Mouse (Mus musculus): ENCODE results near the gene Abhd12. TPM values are rescaled to one million over a fixed set of nuclear protein-coding genes. Genes with fewer than 3 reads are reported as not detected.

Gene Abhd12
- polyA plus RNA-seq, 1 experiment from 2014 or later = 127 TPM

DNA sequence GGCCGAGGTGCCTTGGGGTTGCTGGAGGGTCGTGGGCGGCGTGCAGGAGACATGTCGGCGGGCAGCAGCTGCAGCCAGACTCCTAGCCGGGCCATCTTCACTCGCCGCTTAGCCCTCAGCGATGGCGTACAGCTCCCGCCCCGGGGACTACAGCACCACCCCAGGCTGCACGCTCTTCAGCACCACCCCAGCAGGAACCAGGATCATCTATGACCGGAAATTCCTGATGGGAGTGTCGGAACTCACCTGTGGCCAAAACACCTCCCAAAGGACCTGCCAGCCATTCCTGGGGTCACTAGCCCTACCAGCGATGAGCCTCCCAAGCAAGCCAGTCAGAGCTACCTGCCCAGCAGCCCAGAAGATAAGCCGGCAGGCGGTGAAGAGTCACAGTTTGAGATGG lies 28.9 kb upstream of the Abhd12 start:
- WGBS = 90% methylated on average over 19 of the region's 19 CpGs
- ATAC-seq = no peak
- no peak overlapping the region for H3K4me2 ChIP-seq (ENCODE audit: low read length)

DNA sequence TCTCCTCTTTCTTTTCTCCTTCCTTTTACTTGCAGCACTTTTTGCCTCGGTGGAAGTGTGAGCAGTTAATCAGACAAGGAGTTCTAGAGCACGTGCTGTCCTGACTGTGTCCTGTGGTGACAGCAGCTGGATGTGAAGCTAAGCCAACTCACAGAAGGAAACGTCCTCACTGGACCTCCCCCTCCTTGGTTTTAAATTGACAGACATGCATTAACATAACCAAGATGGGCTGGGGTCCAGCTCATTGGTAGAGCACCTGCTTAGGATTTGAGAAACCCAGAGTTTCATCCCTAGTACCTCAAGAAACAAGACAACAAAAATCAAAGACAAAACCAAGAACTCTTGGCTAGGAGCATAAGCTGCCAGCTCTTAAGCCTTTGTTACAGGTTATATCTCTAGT lies 26.3 kb upstream of the Abhd12 start:
- no peak overlapping the region for H3K4me2 ChIP-seq (ENCODE audit: low read length)
- H3K4me3 ChIP-seq (ENCODE audit: low read depth, low read length) = no peak overlapping the region
- no peaks in the 10 kb centered on the region for H3K4me1 ChIP-seq (ENCODE audit: control insufficient read depth, insufficient read depth, low read length)
- H3K9ac ChIP-seq (ENCODE audit: low read depth, low read length) = no peak overlapping the region
- no peaks in the 10 kb centered on the region for H3K9me3 ChIP-seq (replicated peaks; ENCODE audit: control insufficient read depth, low read length, poor library complexity, severe bottlenecking)
- no peaks in the 10 kb centered on the region for H3K27me3 ChIP-seq (ENCODE audit: control insufficient read depth, insufficient read depth, low read depth, low read length)
- H3K27ac ChIP-seq (ENCODE audit: low read length) = no peak overlapping the region
- no peaks in the 10 kb centered on the region for H3K36me3 ChIP-seq (ENCODE audit: control insufficient read depth, insufficient read depth, low read length)
- ATAC-seq = no peak
- 61% methylated on average over 3 of the region's 3 CpGs for WGBS

More for the DNA sequence above, 28.9 kb upstream of the Abhd12 start:
- no peaks in the 10 kb centered on the region for H3K4me1 ChIP-seq (ENCODE audit: control insufficient read depth, insufficient read depth, low read length)
- H3K36me3 ChIP-seq (ENCODE audit: control insufficient read depth, insufficient read depth, low read length) = peaks cover 4% of the 10 kb centered on the region; the same call in 1 of the 2 replicates
- H3K9me3 ChIP-seq (replicated peaks; ENCODE audit: control insufficient read depth, low read length, poor library complexity, severe bottlenecking) = no peaks in the 10 kb centered on the region
- no peak overlapping the region for H3K4me3 ChIP-seq (ENCODE audit: low read depth, low read length)
- H3K27me3 ChIP-seq (ENCODE audit: control insufficient read depth, insufficient read depth, low read depth, low read length) = no peaks in the 10 kb centered on the region
- H3K9ac ChIP-seq (ENCODE audit: low read depth, low read length) = no peak overlapping the region
- H3K27ac ChIP-seq (ENCODE audit: low read length) = no peak overlapping the region

GRCm38 (mm10) chr2:150929156-150929555 lies 24.6 kb upstream of the Abhd12 start:
- 91% methylated on average over 6 of the region's 6 CpGs for WGBS
- H3K27me3 ChIP-seq (ENCODE audit: control insufficient read depth, insufficient read depth, low read depth, low read length) = no peaks in the 10 kb centered on the region
- H3K4me3 ChIP-seq (ENCODE audit: low read depth, low read length) = no peak overlapping the region
- no peak for ATAC-seq
- no peak overlapping the region for H3K27ac ChIP-seq (ENCODE audit: low read length)
- no peak overlapping the region for H3K4me2 ChIP-seq (ENCODE audit: low read length)
- H3K4me1 ChIP-seq (ENCODE audit: control insufficient read depth, insufficient read depth, low read length) = no peaks in the 10 kb centered on the region
- H3K9ac ChIP-seq (ENCODE audit: low read depth, low read length) = no peak overlapping the region
- H3K9me3 ChIP-seq (replicated peaks; ENCODE audit: control insufficient read depth, low read length, poor library complexity, severe bottlenecking) = no peaks in the 10 kb centered on the region
- H3K36me3 ChIP-seq (ENCODE audit: control insufficient read depth, insufficient read depth, low read length) = no peaks in the 10 kb centered on the region

DNA sequence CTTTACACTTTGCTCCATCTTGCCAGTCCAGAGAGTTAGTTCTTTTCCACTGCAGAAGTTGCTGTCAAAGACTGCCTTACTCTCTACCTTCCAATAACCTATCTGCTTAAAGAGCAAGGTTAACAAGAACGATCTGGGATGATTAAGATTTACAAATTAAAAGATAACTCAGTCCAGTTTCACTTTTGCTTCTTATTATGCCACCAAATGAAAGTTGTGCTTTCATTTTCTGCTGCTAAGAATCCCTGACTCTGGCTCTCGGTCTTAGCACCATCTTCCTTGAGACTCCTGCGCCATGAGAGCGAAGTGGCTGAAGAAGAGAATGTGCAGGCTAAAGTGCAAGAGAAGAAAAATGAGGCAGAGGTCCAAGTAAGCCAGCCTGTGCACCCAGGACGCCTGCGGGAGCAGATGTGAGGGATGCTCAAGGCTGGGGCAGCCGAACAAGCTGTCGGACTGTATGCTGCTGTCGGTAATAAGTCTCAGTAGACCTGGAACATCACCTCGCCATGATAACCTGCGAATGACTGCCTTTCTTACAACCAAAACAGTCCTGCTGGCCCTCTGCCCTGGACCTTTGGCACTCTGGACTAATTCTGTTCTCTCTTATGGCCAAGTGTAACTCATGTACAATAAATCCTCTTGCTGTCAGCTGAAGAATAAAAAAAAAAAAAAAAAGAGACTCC lies 22.6 kb upstream of the Abhd12 start:
- no peaks in the 10 kb centered on the region for H3K4me1 ChIP-seq (ENCODE audit: control insufficient read depth, insufficient read depth, low read length)
- no peaks in the 10 kb centered on the region for H3K36me3 ChIP-seq (ENCODE audit: control insufficient read depth, insufficient read depth, low read length)

GRCm38 (mm10) chr2:150923505-150923904 lies 19.0 kb upstream of the Abhd12 start:
- H3K9me3 ChIP-seq (replicated peaks; ENCODE audit: control insufficient read depth, low read length, poor library complexity, severe bottlenecking) = no peaks in the 10 kb centered on the region
- no peak overlapping the region for H3K4me2 ChIP-seq (ENCODE audit: low read length)
- no peaks in the 10 kb centered on the region for H3K27me3 ChIP-seq (ENCODE audit: control insufficient read depth, insufficient read depth, low read depth, low read length)
- no peaks in the 10 kb centered on the region for H3K36me3 ChIP-seq (ENCODE audit: control insufficient read depth, insufficient read depth, low read length)
- H3K27ac ChIP-seq (ENCODE audit: low read length) = no peak overlapping the region
- H3K9ac ChIP-seq (ENCODE audit: low read depth, low read length) = no peak overlapping the region
- 85% methylated on average over 7 of the region's 7 CpGs for WGBS
- ATAC-seq = no peak
- no peak overlapping the region for H3K4me3 ChIP-seq (ENCODE audit: low read depth, low read length)
- H3K4me1 ChIP-seq (ENCODE audit: control insufficient read depth, insufficient read depth, low read length) = no peaks in the 10 kb centered on the region

More for the DNA sequence above, 22.6 kb upstream of the Abhd12 start:
- Histone ChIP-seq H3K4me2 (ENCODE audit: low read length) (no peak overlapping the region), H3K27me3 (ENCODE audit: control insufficient read depth, insufficient read depth, low read depth, low read length) (no peaks in the 10 kb centered on the region), H3K27ac (ENCODE audit: low read length) (no peak overlapping the region), H3K9me3 (replicated peaks; ENCODE audit: control insufficient read depth, low read length, poor library complexity, severe bottlenecking) (no peaks in the 10 kb centered on the region), H3K4me3 (ENCODE audit: low read depth, low read length) (no peak overlapping the region), H3K9ac (ENCODE audit: low read depth, low read length) (no peak overlapping the region)
- ATAC-seq = no peak
- 94% methylated on average over 11 of the region's 11 CpGs for whole genome bisulfite sequencing

DNA sequence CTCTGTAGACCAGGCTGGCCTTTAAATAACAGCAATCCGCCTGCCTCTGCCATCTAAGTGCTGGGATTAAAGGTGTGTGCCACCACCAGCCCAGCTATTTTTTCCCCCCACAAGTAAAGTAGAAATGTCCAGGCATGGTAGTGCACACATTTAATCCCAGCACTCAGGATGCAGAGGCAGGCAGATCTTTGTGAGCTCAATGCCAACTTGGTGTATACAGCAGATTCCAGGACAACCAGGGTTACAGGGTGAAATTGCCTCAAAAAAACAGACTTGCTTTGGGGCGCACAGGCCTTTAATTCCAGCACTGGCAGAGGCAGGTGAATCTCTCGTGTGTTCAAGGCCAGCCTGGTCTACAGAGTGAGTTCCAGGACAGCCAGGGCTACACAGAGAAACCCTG lies 18.5 kb upstream of the Abhd12 start:
- no peak overlapping the region for H3K4me3 ChIP-seq (ENCODE audit: low read depth, low read length)
- 96% methylated on average over 3 of the region's 3 CpGs for WGBS
- no peak overlapping the region for H3K27ac ChIP-seq (ENCODE audit: low read length)
- no peak for ATAC-seq
- no peaks in the 10 kb centered on the region for H3K36me3 ChIP-seq (ENCODE audit: control insufficient read depth, insufficient read depth, low read length)
- no peaks in the 10 kb centered on the region for H3K27me3 ChIP-seq (ENCODE audit: control insufficient read depth, insufficient read depth, low read depth, low read length)
- no peaks in the 10 kb centered on the region for H3K9me3 ChIP-seq (replicated peaks; ENCODE audit: control insufficient read depth, low read length, poor library complexity, severe bottlenecking)
- no peak overlapping the region for H3K9ac ChIP-seq (ENCODE audit: low read depth, low read length)
- H3K4me2 ChIP-seq (ENCODE audit: low read length) = no peak overlapping the region
- H3K4me1 ChIP-seq (ENCODE audit: control insufficient read depth, insufficient read depth, low read length) = no peaks in the 10 kb centered on the region

- no peak overlapping the region for H3K27ac ChIP-seq (ENCODE audit: low read length)
- H3K36me3 ChIP-seq (ENCODE audit: control insufficient read depth, insufficient read depth, low read length) = no peaks in the 10 kb centered on the region
- no peaks in the 10 kb centered on the region for H3K27me3 ChIP-seq (ENCODE audit: control insufficient read depth, insufficient read depth, low read depth, low read length)
- 92% methylated on average over 4 of the region's 4 CpGs for WGBS
- H3K9me3 ChIP-seq (replicated peaks; ENCODE audit: control insufficient read depth, low read length, poor library complexity, severe bottlenecking) = no peaks in the 10 kb centered on the region
- H3K9ac ChIP-seq (ENCODE audit: low read depth, low read length) = no peak overlapping the region
- no peak for ATAC-seq
- H3K4me3 ChIP-seq (ENCODE audit: low read depth, low read length) = no peak overlapping the region
- H3K4me2 ChIP-seq (ENCODE audit: low read length) = no peak overlapping the region
- no peaks in the 10 kb centered on the region for H3K4me1 ChIP-seq (ENCODE audit: control insufficient read depth, insufficient read depth, low read length)
These were observed 17.6 kb upstream of the Abhd12 start for GRCm38 (mm10) chr2:150922165-150922564.

DNA sequence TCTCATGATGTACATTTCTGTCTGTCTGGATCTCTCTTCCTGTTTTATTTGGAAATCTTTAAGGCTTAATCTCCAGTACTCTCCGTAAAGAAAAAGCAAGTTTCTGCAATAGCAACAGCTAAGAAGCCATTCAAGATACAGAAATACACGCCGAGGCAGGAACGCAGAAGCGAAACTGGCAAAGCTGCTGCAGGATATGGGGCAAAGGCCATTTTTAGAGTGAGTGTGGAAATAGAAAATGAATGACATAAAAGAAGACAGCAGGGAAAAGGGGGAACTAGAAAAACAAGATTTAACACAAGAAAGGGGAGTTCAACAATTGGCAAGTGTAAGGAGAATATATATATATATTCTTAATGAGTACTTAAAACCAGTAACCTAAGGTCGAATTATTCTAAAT lies 17.2 kb upstream of the Abhd12 start:
- WGBS = 95% methylated on average over 6 of the region's 6 CpGs

GRCm38 (mm10) chr2:150920543-150920942 lies 16.0 kb upstream of the Abhd12 start:
- Histone ChIP-seq H3K36me3 (ENCODE audit: control insufficient read depth, insufficient read depth, low read length) (no peaks in the 10 kb centered on the region), H3K4me1 (ENCODE audit: control insufficient read depth, insufficient read depth, low read length) (no peaks in the 10 kb centered on the region), H3K4me3 (ENCODE audit: low read depth, low read length) (no peak overlapping the region), H3K9me3 (replicated peaks; ENCODE audit: control insufficient read depth, low read length, poor library complexity, severe bottlenecking) (no peaks in the 10 kb centered on the region), H3K27me3 (ENCODE audit: control insufficient read depth, insufficient read depth, low read depth, low read length) (no peaks in the 10 kb centered on the region), H3K27ac (ENCODE audit: low read length) (no peak overlapping the region), H3K4me2 (ENCODE audit: low read length) (no peak overlapping the region), H3K9ac (ENCODE audit: low read depth, low read length) (no peak overlapping the region)
- no peak for ATAC-seq
- 92% methylated on average over 3 of the region's 3 CpGs for WGBS

More for the DNA sequence above, 17.2 kb upstream of the Abhd12 start:
- Histone ChIP-seq H3K36me3 (ENCODE audit: control insufficient read depth, insufficient read depth, low read length) (no peaks in the 10 kb centered on the region), H3K4me3 (ENCODE audit: low read depth, low read length) (no peak overlapping the region), H3K27ac (ENCODE audit: low read length) (no peak overlapping the region), H3K4me1 (ENCODE audit: control insufficient read depth, insufficient read depth, low read length) (no peaks in the 10 kb centered on the region), H3K4me2 (ENCODE audit: low read length) (no peak overlapping the region), H3K9me3 (replicated peaks; ENCODE audit: control insufficient read depth, low read length, poor library complexity, severe bottlenecking) (no peaks in the 10 kb centered on the region), H3K27me3 (ENCODE audit: control insufficient read depth, insufficient read depth, low read depth, low read length) (no peaks in the 10 kb centered on the region), H3K9ac (ENCODE audit: low read depth, low read length) (no peak overlapping the region)
- no peak for ATAC-seq
